Mouse (Mus musculus) heart, adult 2 months (tissue): ENCODE measurements at regions not wholly inside any gene's neighbourhood (a gene's known extent, or its start where the extent isn't known, plus 50 kb on each side); places are given as distances from the start of the nearest gene placed in this dataset.

Experiments
- CTCF ChIP-seq: fragments of 200-600 bp; IDR thresholded peaks from 2 replicates; pipeline ENCODE4 v1.8.1; 2022; ENCODE audit warnings: antibody characterized with exemption, mild to moderate bottlenecking, moderate library complexity
- POLR2A ChIP-seq: fragments of 200-500 bp; IDR thresholded peaks from 2 replicates; pipeline ENCODE4 v1.6.1; 2011; ENCODE audit warnings: mild to moderate bottlenecking, low read depth, low read length, control low read depth; ENCODE audit not compliant: insufficient read depth

- no peak for TF ChIP-seq CTCF
- TF ChIP-seq POLR2A: no peak
Observed at GRCm38 (mm10) chr4:7688516-7688915, 550.3 kb downstream of the Car8 start.
